Mouse (Mus musculus) heart, adult 2 months (tissue): ENCODE measurements around the gene Qpctl. TPM values are rescaled to one million over a fixed set of nuclear protein-coding genes. Genes with fewer than 3 reads are reported as not detected.

Source experiments
- DNase-seq, 2 experiments: peaks; one replicate each; pipeline ENCODE4 v3.0.0; 2021
- H3K27ac ChIP-seq: fragments of 200-600 bp; 2 replicates; pipeline ENCODE4 v1.8.1; 2022
- H3K27me3 ChIP-seq: fragments of 200-500 bp; 2 replicates; pipeline ENCODE4 v1.6.1; 2012; ENCODE audit warnings: mild to moderate bottlenecking, low read length, inconsistent platforms, mixed read lengths; ENCODE audit not compliant: control insufficient read depth, insufficient read depth
- H3K36me3 ChIP-seq: fragments of 200-500 bp; 2 replicates; pipeline ENCODE4 v1.6.1; 2012; ENCODE audit warnings: low read length, inconsistent platforms; ENCODE audit not compliant: control insufficient read depth, insufficient read depth
- H3K4me1 ChIP-seq: fragments of 200-500 bp; 2 replicates; pipeline ENCODE4 v1.6.1; 2011; ENCODE audit warnings: low read length; ENCODE audit not compliant: control insufficient read depth, insufficient read depth
- H3K4me3 ChIP-seq: fragments of 200-600 bp; 2 replicates; pipeline ENCODE4 v1.8.1; 2022
- H3K79me2 ChIP-seq: fragments of 200-500 bp; replicated peaks from 2 replicates; pipeline ENCODE4 v1.6.1; 2012; ENCODE audit warnings: mild to moderate bottlenecking, inconsistent platforms, low read length, moderate library complexity, mixed read lengths; ENCODE audit not compliant: control insufficient read depth, insufficient read depth
- H3K9ac ChIP-seq: fragments of 200-500 bp; 2 replicates; pipeline ENCODE4 v1.6.1; 2012; ENCODE audit warnings: low read depth, mild to moderate bottlenecking, control low read depth, inconsistent platforms, low read length, mixed read lengths
- CTCF ChIP-seq: fragments of 200-600 bp; IDR thresholded peaks from 2 replicates; pipeline ENCODE4 v1.8.1; 2022; ENCODE audit warnings: antibody characterized with exemption, mild to moderate bottlenecking, moderate library complexity
- EP300 ChIP-seq: fragments of 200-500 bp; IDR thresholded peaks from 2 replicates; pipeline ENCODE4 v1.6.1; 2011; ENCODE audit warnings: low read depth, low read length, control low read depth; ENCODE audit not compliant: insufficient read depth
- POLR2A ChIP-seq: fragments of 200-500 bp; IDR thresholded peaks from 2 replicates; pipeline ENCODE4 v1.6.1; 2011; ENCODE audit warnings: mild to moderate bottlenecking, low read depth, low read length, control low read depth; ENCODE audit not compliant: insufficient read depth
- WGBS: fragments of 180-500 bp; shearing (Covaris S2); methylation state at CpG from one replicate; pipeline ENCODE4 v1.1.7; 2018; 5-methylcytosine and 5-hydroxymethylcytosine counted together
- intact Hi-C: fragments of 180-260 bp; cut with DNase I; formaldehyde crosslinking; loops from one replicate; pipeline ENCODE4 v1.15.1; 2025
- polyA plus RNA-seq: library from polyadenylated mRNA; depleted of rRNA; stranded (reverse); fragments of >200 nt; gene quantifications from 2 replicates; pipeline ENCODE4 v1.2.3, GENCODE M21; 2012
- total RNA-seq, 2 experiments: library from RNA; stranded (reverse); gene quantifications; 2 replicates each; pipeline ENCODE4 v1.2.3; 2021

Gene Qpctl
- total and polyA plus RNA-seq, 3 experiments, result 3.8 to 5.3 (median 4.6) TPM

DNA sequence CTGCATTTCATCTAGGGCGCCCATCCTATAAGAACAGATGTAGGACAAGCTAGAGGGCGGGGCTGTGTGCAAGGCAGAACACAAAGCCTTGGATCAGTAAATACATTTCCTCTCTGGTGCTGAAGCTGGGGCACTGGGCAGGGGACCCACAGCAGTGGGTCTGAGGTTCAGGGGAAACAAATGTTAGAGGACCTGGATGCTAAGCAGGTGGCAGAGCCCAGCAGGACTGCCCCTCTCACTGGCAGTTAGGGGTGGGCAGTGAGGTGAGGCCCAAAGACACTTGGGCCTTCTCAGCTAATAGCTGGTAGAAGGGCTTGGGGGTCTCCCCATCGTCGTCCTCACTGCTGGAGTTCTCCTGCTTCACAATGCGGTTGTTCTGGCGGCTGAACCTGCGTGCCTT, 50.3 kb downstream of the Qpctl start:
- Histone ChIP-seq H3K27ac (no peak overlapping the region), H3K9ac (no peak overlapping the region), H3K27me3 (no peaks in the 10 kb centered on the region), H3K36me3 (no peaks in the 10 kb centered on the region), H3K79me2 (no peaks in the 10 kb centered on the region), H3K4me3 (no peak overlapping the region), H3K4me1 (peaks cover 4% of the 10 kb centered on the region)
- intact Hi-C loops, result no loop called here
- WGBS, result 85% methylated on average over 7 of the region's 7 CpGs
- DNase-seq, result no peak
- TF ChIP-seq EP300 (no peak), POLR2A (0 out of 2 replicates have a peak, but pooled peaks have one; percentile 18), CTCF (no peak)

DNA sequence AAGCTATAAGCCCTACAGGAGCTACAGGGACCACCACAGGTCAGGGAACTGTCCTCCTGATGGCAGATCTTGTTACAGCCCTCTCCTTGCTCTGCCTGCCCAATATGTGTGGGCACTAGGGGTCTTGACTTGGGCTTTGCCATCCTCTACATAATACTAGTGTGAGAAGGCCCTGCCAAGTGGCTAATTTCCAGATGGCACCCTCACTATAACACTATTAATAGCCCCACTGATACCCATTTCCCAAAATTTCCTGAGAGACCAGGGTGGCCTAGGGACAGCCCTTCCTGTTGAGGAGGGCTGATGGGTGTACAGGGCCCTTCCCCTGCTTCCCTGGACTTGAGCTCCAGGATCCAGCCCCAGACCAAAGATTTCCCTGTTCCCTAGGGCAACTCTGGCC, 51.2 kb downstream of the Qpctl start:
- H3K4me3 ChIP-seq, result no peak overlapping the region
- DNase-seq, result no peak
- intact Hi-C loops, result no loop called here
- no peaks in the 10 kb centered on the region for H3K27me3 ChIP-seq
- H3K79me2 ChIP-seq, result no peaks in the 10 kb centered on the region
- H3K4me1 ChIP-seq, result peaks cover 7% of the 10 kb centered on the region
- H3K27ac ChIP-seq, result peak overlapping the region; percentile 53
- no peaks in the 10 kb centered on the region for H3K36me3 ChIP-seq
- no peak for TF ChIP-seq EP300
- no peak for TF ChIP-seq CTCF
- no peak for TF ChIP-seq POLR2A
- H3K9ac ChIP-seq, result no peak overlapping the region

DNA sequence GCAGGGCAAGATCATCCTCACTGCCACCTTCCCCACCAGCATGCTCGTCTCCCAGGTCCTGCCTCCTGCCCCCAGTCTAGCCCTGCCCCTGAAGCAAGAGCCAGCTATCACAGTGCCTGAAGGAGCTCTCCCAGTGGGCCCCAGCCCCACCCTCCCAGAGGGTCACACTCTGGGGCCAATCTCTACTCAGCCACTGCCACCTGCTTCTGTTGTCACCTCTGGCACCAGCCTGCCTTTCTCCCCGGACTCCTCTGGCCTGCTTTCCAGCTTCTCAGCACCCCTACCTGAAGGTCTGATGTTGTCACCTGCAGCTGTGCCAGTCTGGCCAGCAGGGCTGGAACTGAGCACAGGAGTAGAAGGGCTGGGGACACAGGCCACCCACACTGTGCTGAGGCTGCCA, 51.9 kb downstream of the Qpctl start:
- Histone ChIP-seq H3K36me3 (no peaks in the 10 kb centered on the region), H3K79me2 (no peaks in the 10 kb centered on the region), H3K27me3 (no peaks in the 10 kb centered on the region), H3K9ac (no peak overlapping the region), H3K4me1 (peaks cover 7% of the 10 kb centered on the region), H3K27ac (peak overlapping the region; percentile 53; the same call in 1 of the 2 replicates), H3K4me3 (no peak overlapping the region)
- WGBS, result 52% methylated on average over 2 of the region's 2 CpGs
- TF ChIP-seq CTCF, result no peak
- 0 out of 2 replicates have a peak, but pooled peaks have one; percentile 22 for TF ChIP-seq POLR2A
- TF ChIP-seq EP300, result no peak
- DNase-seq, result no peak
- intact Hi-C loops, result no loop called here

DNA sequence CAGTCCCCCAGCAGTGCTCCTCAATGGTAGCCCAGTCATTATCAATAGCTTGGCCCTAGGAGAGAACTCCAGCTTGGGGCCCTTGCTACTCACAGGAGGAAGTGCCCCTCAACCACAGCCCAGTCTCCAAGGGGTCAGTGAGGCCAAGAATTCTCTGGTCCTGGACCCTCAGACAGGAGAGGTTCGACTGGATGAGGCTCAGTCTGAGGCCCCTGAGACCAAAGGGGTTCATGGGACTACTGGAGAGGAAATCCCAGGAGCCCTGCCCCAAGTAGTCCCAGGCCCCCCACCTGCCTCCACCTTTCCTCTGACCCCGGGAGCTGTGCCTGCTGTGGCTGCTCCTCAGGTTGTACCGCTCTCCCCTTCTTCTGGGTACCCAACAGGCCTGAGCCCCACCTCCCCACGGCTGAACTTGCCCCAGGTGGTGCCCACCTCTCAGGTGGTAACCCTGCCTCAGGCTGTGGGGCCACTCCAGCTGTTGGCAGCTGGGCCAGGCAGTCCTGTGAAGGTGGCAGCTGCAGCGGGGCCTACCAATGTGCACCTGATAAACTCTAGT, 52.6 kb downstream of the Qpctl start:
- Histone ChIP-seq H3K4me3 (no peak overlapping the region), H3K27ac (no peak overlapping the region; the same call in 1 of the 2 replicates), H3K4me1 (peaks cover 7% of the 10 kb centered on the region), H3K27me3 (no peaks in the 10 kb centered on the region), H3K36me3 (no peaks in the 10 kb centered on the region), H3K79me2 (no peaks in the 10 kb centered on the region), H3K9ac (no peak overlapping the region)
- no peak for DNase-seq
- 66% methylated on average over 5 of the region's 5 CpGs for WGBS
- no peak for TF ChIP-seq CTCF
- no peak for TF ChIP-seq POLR2A
- intact Hi-C loops, result no loop called here

DNA sequence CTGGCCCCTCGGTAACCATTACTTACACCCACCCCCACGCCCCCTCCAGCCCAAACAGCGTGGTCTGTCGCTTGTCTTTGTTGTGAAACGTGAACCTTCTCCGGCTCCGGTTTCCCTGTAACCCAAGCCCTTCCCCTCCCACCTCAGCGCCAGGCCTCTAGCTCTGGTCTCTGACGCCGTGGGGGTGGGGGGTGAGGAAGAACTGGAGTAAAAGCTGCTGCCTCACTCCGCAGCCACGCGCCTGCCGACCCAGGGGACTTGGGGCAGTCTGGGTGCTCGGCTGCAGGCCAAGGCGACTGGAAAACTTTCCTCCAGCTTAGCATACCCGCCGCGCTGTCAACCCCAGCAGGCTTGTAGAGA, 53.4 kb downstream of the Qpctl start:
- no peaks in the 10 kb centered on the region for H3K36me3 ChIP-seq
- WGBS, result under 1% methylated on average over 19 of the region's 19 CpGs
- peaks cover 7% of the 10 kb centered on the region for H3K4me1 ChIP-seq
- H3K9ac ChIP-seq, result peak overlapping the region; percentile 4
- peak overlapping the region; percentile 85 for H3K4me3 ChIP-seq
- no peaks in the 10 kb centered on the region for H3K79me2 ChIP-seq
- no peaks in the 10 kb centered on the region for H3K27me3 ChIP-seq
- intact Hi-C loops, result no loop called here
- TF ChIP-seq CTCF (no peak), POLR2A (no peak), EP300 (no peak)
- DNase-seq, result peak in 1 of 2 experiments; percentile 70
- peak overlapping the region; percentile 96 for H3K27ac ChIP-seq

DNA sequence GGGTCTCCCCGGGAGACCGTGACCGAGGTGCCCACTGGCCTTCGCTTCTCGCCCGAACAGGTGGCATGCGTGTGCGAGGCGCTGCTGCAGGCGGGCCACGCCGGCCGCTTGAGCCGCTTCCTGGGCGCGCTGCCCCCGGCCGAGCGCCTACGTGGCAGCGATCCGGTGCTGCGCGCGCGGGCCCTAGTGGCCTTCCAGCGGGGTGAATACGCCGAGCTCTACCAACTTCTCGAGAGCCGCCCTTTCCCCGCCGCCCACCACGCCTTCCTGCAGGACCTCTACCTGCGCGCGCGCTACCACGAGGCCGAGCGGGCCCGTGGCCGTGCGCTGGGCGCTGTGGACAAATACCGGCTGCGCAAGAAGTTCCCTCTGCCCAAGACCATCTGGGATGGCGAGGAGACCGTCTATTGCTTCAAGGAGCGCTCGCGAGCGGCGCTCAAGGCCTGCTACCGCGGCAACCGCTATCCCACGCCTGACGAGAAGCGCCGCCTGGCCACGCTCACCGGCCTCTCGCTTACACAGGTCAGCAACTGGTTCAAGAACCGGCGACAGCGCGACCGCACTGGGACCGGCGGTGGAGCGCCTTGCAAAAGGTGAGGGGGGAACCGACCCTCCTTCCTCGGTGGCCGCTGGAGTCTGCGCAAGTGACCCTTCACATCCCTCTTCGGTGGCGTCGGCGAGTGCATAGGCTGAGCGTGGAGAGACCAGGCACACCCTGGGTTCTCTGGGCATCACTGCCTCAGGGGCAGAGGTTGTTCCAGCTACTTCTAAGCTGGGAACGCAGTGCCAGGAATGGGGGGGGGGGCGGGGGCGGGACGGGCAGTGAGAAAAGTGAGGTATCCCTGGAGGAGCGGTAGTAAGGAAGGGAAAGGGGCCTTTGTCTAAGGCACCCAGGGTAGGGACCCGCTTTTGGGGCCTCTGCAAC, 54.0 kb downstream of the Qpctl start:
- Histone ChIP-seq H3K79me2 (no peaks in the 10 kb centered on the region), H3K36me3 (no peaks in the 10 kb centered on the region; the same call in 1 of the 2 replicates), H3K4me3 (peak overlapping the region; percentile 85), H3K9ac (peak overlapping the region; percentile 89), H3K4me1 (peaks cover 6% of the 10 kb centered on the region), H3K27ac (peak overlapping the region; percentile 96), H3K27me3 (no peaks in the 10 kb centered on the region)
- intact Hi-C loops, result no loop called here
- WGBS, result under 1% methylated on average over 85 of the region's 87 CpGs
- peak; percentile 71 to 75 for DNase-seq
- no peak for TF ChIP-seq EP300
- TF ChIP-seq POLR2A, result no peak; the same call in 1 of the 2 replicates
- no peak for TF ChIP-seq CTCF
